Mouse (Mus musculus): ENCODE measurements around the gene Spon2.

The Spon2 gene

GRCm38 (mm10) chr5:33217663-33218062, 592 bp downstream of the Spon2 start:
- DNase-seq (ENCODE audit: inconsistent ontology term) = no peak

DNA sequence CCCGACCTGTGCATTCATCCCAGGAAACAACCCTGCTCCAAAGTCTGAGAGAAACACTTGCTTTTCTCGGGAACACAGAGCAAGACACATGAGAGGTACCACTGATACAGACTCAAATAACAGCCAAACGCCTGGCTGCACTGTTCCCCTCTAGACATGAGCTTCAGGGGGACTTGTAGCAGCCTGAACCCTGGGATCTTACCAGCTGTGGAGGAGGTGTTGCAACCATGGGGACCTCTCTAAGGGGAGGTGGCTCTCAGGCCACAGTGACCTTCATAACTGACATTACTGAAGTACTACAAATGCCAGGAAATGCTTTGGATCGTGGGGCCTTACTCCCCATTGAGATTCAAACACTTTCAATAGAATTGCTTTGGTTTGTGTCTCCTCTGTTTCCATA, 3.5 kb downstream of the Spon2 start:
- DNase-seq (ENCODE audit: inconsistent ontology term) = no peak

DNA sequence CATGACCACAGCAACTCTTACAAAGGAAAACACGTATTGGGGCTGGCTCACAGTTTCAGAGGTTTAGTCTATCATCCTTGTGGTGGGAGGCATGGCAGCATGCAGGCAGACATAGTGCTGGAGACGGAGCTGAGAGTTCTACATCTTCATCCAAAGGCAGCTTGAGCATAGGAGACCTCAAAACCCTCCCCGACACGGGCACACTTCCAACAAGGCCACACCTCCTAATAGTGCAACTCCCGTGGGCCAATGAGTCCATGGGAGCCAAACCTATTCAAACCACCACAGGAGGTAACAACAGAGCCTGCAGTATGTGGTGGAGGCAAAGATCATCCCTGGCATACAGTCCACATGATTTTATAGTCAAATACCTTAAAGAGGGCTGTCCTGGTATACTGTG, 7.0 kb downstream of the Spon2 start:
- no peak for DNase-seq (ENCODE audit: inconsistent ontology term)

GRCm38 (mm10) chr5:33210515-33210914, 7.7 kb downstream of the Spon2 start:
- no peak for DNase-seq (ENCODE audit: inconsistent ontology term)

GRCm38 (mm10) chr5:33208533-33209245, 9.6 kb downstream of the Spon2 start:
- peak; percentile 71 for DNase-seq (ENCODE audit: inconsistent ontology term)

DNA sequence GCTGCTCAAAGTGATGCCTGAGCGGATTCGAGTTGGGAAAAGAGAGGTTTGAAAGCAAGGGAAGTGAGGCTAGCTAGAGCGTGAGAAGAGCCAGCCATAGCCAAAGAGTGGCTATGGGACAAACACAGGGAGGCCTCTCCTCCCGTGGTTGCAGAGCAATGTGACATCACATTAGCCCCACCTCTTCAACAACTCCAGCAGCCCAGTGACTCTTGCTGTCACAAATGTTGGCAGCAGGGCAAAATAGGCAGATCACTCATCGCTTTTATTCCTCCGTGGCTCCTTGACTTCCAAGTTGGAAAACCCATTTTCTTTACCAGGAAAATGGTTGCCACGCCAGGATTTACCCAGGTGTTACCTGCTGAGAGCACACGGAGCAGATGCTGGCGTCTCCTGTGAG, 11.1 kb downstream of the Spon2 start:
- DNase-seq (ENCODE audit: inconsistent ontology term) = no peak

GRCm38 (mm10) chr5:33206328-33206727, 11.9 kb downstream of the Spon2 start:
- no peak for DNase-seq (ENCODE audit: inconsistent ontology term)

GRCm38 (mm10) chr5:33204284-33204683, 14.0 kb downstream of the Spon2 start:
- DNase-seq (ENCODE audit: inconsistent ontology term) = no peak

- DNase-seq (ENCODE audit: inconsistent ontology term) = peak; percentile 81
These were observed 14.5 kb downstream of the Spon2 start for GRCm38 (mm10) chr5:33203691-33204242.

- no peak for DNase-seq (ENCODE audit: inconsistent ontology term)
These were observed 15.1 kb downstream of the Spon2 start for GRCm38 (mm10) chr5:33203171-33203565.

DNA sequence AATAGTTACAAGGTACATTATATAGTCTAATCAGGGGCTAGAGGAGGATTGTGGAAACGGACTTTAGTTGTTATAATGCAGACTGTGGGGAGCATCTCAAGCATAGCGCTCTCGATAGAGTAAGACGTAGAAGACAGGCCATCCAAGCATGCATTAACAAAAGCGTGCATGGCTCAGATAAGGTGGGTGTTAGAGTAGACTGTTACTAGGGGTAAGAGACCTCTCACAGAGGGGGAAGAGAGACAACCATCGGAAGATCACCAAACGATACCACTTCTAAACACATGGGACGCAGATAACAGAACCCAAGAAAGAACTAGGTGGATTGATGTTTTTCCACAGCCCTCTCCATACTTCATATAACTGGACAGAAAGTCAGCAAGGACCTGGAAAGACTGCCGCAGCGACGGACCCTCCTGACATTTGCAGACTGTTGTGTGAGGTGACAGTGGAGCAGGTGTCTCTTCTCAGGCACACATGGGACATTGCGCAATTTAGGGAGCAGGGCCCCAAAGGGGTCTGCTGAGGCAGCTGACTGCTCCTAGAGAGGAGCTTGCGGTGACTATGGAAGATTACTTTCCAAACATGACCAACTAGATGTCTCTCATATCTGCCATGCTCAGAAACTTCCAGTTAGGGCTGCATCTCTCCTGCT, 15.6 kb downstream of the Spon2 start:
- DNase-seq (ENCODE audit: inconsistent ontology term) = no peak

GRCm38 (mm10) chr5:33201697-33202096, 16.6 kb downstream of the Spon2 start:
- no peak for DNase-seq (ENCODE audit: inconsistent ontology term)

DNA sequence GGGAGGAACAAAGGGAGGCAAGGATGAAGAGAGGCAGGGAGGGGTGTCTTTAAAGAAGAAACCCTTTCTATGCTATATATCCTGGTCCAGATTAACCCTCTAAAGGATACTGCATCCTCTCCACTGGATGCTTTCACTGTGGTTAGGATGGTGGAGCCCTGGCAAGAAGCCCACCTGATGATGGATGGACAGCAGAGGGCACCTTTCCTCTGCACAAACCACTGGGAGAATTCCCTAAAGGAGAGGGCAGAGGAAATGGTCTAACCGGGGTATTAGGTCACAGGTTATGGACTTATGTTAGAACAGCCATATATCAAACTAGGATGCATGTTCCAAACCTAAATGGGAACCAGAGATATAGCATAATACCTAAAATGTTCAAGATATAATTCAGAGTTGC, 18.2 kb downstream of the Spon2 start:
- DNase-seq (ENCODE audit: inconsistent ontology term) = no peak

- DNase-seq (ENCODE audit: inconsistent ontology term) = no peak
These were observed 22.9 kb downstream of the Spon2 start for GRCm38 (mm10) chr5:33195246-33195852.

DNA sequence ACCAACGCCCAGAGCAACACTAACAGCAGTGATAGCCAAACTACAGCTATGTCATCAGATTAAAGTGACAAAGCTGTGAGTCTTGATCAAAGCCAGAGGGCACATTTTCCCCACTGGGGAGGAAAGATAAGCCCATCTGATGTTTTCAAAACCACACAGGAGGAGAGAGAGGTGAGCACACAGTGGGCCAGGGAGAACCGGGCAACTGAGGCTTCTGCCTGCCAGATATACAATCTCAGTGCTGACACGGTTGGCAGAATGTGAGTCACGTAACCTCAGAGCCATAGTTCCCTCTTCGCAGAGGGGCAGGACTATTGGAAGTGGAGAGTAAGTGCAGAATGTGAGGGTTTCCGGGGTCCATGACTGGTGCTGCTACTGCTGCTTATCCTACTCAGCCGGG, 24.7 kb downstream of the Spon2 start:
- no peak for DNase-seq (ENCODE audit: inconsistent ontology term)
